Mouse (Mus musculus) right cerebral cortex, adult 18-20 months (tissue): Measurements from ENCODE around the gene Ercc6.

ENCODE experiments used
- DNase-seq: peaks from one replicate; pipeline ENCODE4 v3.0.0; 2022; ENCODE audit warnings: mixed read lengths

Ercc6 gene

GRCm38 (mm10) chr14:32513336-32514032 is at the start of gene Ercc6:
TSS of gene Ercc6 (plus strand) at chr14:32513521.
- DNase-seq = peak; percentile 95

GRCm38 (mm10) chr14:32464601-32465505 is 48.5 kb upstream of the Ercc6 start, which contains the start of gene Slc18a3:
TSS of gene Slc18a3 (minus strand) at chr14:32464850.
- DNase-seq = no peak

GRCm38 (mm10) chr14:32465506-32465870 is 47.8 kb upstream of the Ercc6 start:
- DNase-seq = no peak

- no peak for DNase-seq
Observed at GRCm38 (mm10) chr14:32465889-32466288, 47.4 kb upstream of the Ercc6 start, which contains the start of gene Chat. TSS of gene Chat (minus strand) at chr14:32465989.

- DNase-seq = no peak
Observed at GRCm38 (mm10) chr14:32467606-32468005, 45.7 kb upstream of the Ercc6 start.

- DNase-seq = peak; percentile 72
Observed at GRCm38 (mm10) chr14:32472996-32473395, 40.3 kb upstream of the Ercc6 start.

- no peak for DNase-seq
Observed at GRCm38 (mm10) chr14:32476559-32476958, 36.8 kb upstream of the Ercc6 start.

GRCm38 (mm10) chr14:32477581-32477980 is 35.7 kb upstream of the Ercc6 start:
- DNase-seq = no peak

GRCm38 (mm10) chr14:32482061-32482460 is 31.3 kb upstream of the Ercc6 start:
- no peak for DNase-seq

- peak; percentile 52 for DNase-seq
Observed at GRCm38 (mm10) chr14:32492521-32492920, 20.8 kb upstream of the Ercc6 start.

- DNase-seq = no peak
Observed at GRCm38 (mm10) chr14:32496115-32496850, 17.0 kb upstream of the Ercc6 start.

- no peak for DNase-seq
Observed at GRCm38 (mm10) chr14:32501303-32501702, 12.0 kb upstream of the Ercc6 start.

GRCm38 (mm10) chr14:32502764-32503688 is 10.3 kb upstream of the Ercc6 start:
- no peak for DNase-seq

GRCm38 (mm10) chr14:32503897-32504296 is 9.4 kb upstream of the Ercc6 start:
- DNase-seq = no peak

GRCm38 (mm10) chr14:32506329-32506728 is 7.0 kb upstream of the Ercc6 start:
- DNase-seq = no peak

GRCm38 (mm10) chr14:32507216-32507615 is 6.1 kb upstream of the Ercc6 start:
- DNase-seq = no peak

GRCm38 (mm10) chr14:32508105-32508835 is 5.1 kb upstream of the Ercc6 start:
- no peak for DNase-seq

GRCm38 (mm10) chr14:32509443-32509961 is 3.8 kb upstream of the Ercc6 start:
- DNase-seq = no peak

- no peak for DNase-seq
Observed at GRCm38 (mm10) chr14:32512912-32513311, 409 bp upstream of the Ercc6 start.

- DNase-seq = no peak
Observed at GRCm38 (mm10) chr14:32516086-32516485, 2.8 kb downstream of the Ercc6 start.

GRCm38 (mm10) chr14:32518543-32518942 is 5.2 kb downstream of the Ercc6 start:
- no peak for DNase-seq
